1 mouse cellular context compared by ENCODE assay signal in genomic region chr5:120560129-120560615, GRCm38 (mm10).
TF ChIP-seq lines count a peak whose summit lies in the region.

No protein-coding gene starts in this region.

TF ChIP-seq in C2C12, 6 proteins besides CTCF, POLR2A, EP300 and RAD21 (continued from another document):
- TF ChIP-seq MYOG (IDR thresholded peaks at IDR 0.05; ENCODE audit: control insufficient read depth, extremely low read depth, insufficient read length) (no peak), MYOD1 (IDR thresholded peaks at IDR 0.05; ENCODE audit: control insufficient read depth, insufficient read length, low read depth) (no peak)
